Mouse (Mus musculus) hindbrain, embryonic 16.5 days (tissue): Measurements from ENCODE around the gene Ppp1r2. TPM values are rescaled to one million over a fixed set of nuclear protein-coding genes. Genes with fewer than 3 reads are reported as not detected.
"Not testable (repeated sequence)": the region's sequence is repeated elsewhere in the genome, so short reads cannot be mapped to it uniquely, and the experiment has no call there.

Experiments used
- ATAC-seq: fragments of 200-750 bp; cut with Nextera tagmentation; 2 replicates; pipeline ENCODE4 v1.8.0; 2017; ENCODE audit warnings: moderate TSS enrichment, moderate library complexity
- H3K27ac ChIP-seq: fragments of 300-500 bp; sonication (generic); 2 replicates; pipeline ENCODE4 v1.5.1; 2014; ENCODE audit warnings: low read depth, mild to moderate bottlenecking, control low read depth, low read length, moderate library complexity
- H3K27me3 ChIP-seq: fragments of 300-500 bp; sonication (generic); replicated peaks from 2 replicates; pipeline ENCODE4 v1.6.1; 2014; ENCODE audit warnings: low read length; ENCODE audit not compliant: control insufficient read depth, insufficient read depth
- H3K36me3 ChIP-seq: fragments of 300-500 bp; sonication (generic); 2 replicates; pipeline ENCODE4 v1.6.1; 2014; ENCODE audit warnings: mild to moderate bottlenecking, low read length, moderate library complexity, mixed read lengths; ENCODE audit not compliant: control insufficient read depth, insufficient read depth
- H3K4me1 ChIP-seq: fragments of 300-500 bp; sonication (generic); 2 replicates; pipeline ENCODE4 v1.6.1; 2014; ENCODE audit warnings: low read depth, low read length; ENCODE audit not compliant: control insufficient read depth, insufficient read depth
- H3K4me2 ChIP-seq: fragments of 300-500 bp; sonication (generic); 2 replicates; pipeline ENCODE4 v1.6.1; 2014; ENCODE audit warnings: mild to moderate bottlenecking, low read length, control low read depth, moderate library complexity
- H3K4me3 ChIP-seq: fragments of 300-500 bp; sonication (generic); 2 replicates; pipeline ENCODE4 v1.5.1; 2014; ENCODE audit warnings: mild to moderate bottlenecking, low read length, control low read depth, moderate library complexity
- H3K9ac ChIP-seq: fragments of 300-500 bp; sonication (generic); 2 replicates; pipeline ENCODE4 v1.6.1; 2014; ENCODE audit warnings: low read depth, mild to moderate bottlenecking, control low read depth, low read length, moderate library complexity
- H3K9me3 ChIP-seq: fragments of 300-500 bp; sonication (generic); 2 replicates; pipeline ENCODE4 v1.6.1; 2014; ENCODE audit warnings: mild to moderate bottlenecking, low read length, moderate library complexity; ENCODE audit not compliant: control insufficient read depth
- WGBS: fragments of 180-500 bp; shearing (Covaris S2); extraction: QIAGEN DNeasy Blood & Tissue Kit; methylation state at CpG from one replicate; pipeline ENCODE4 v1.1.7; 2014; 5-methylcytosine and 5-hydroxymethylcytosine counted together
- polyA plus RNA-seq: library from polyadenylated mRNA; unstranded; fragments of >200 nt; fragmentation: Nextera tagmentation; extraction: Ambion mirVana; gene quantifications from 2 replicates; pipeline ENCODE4 v1.2.1, GENCODE M21; 2015

Gene Ppp1r2
- 95.0 and 95.9 TPM in 2 replicates for polyA plus RNA-seq

- H3K4me1 ChIP-seq, result peaks cover 22% of the 10 kb centered on the region
- peak within 1 kb of the TSS; percentile 75 for H3K4me2 ChIP-seq
- WGBS, result under 1% methylated on average over 53 of the region's 83 CpGs
- H3K9ac ChIP-seq, result peak within 1 kb of the TSS; percentile 94
- no peaks in the 10 kb centered on the region for H3K36me3 ChIP-seq
- H3K27me3 ChIP-seq, result no peaks in the 10 kb centered on the region
- no peaks in the 10 kb centered on the region for H3K9me3 ChIP-seq
- ATAC-seq, result peak; percentile 97
- peak within 1 kb of the TSS; percentile 89 for H3K4me3 ChIP-seq
- H3K27ac ChIP-seq, result peak within 1 kb of the TSS; percentile 88
Measured at GRCm38 (mm10) chr16:31274674-31275460, at the start of gene Ppp1r2. TSS of gene Ppp1r2 (minus strand) at chr16:31275277.

DNA sequence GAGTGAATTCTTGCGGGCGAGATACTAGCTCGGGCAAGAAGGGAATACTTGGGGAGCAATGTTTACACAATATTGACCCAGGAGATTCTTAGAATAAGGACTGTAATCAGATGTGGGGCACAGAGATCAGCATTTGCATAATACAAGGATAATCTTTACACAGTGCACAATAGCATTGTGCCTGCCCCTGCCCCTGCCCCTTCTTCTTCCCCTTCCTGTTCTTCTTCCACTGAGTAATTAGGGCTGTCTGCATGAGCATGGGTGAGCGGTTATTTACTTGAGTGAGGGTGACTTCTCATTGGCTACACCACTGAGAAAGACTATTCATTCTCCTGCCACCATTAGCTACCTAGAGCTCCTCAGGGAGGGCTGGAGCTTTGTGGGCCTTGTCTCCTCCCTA lies 46.4 kb upstream of the Ppp1r2 start:
- H3K27ac ChIP-seq, result no peak overlapping the region
- no peaks in the 10 kb centered on the region for H3K9me3 ChIP-seq
- H3K9ac ChIP-seq, result no peak overlapping the region
- no peak for ATAC-seq
- H3K36me3 ChIP-seq, result no peaks in the 10 kb centered on the region
- H3K4me2 ChIP-seq, result no peak overlapping the region
- H3K27me3 ChIP-seq, result no peaks in the 10 kb centered on the region
- no peaks in the 10 kb centered on the region for H3K4me1 ChIP-seq
- 62% methylated on average over 4 of the region's 4 CpGs for WGBS
- no peak overlapping the region for H3K4me3 ChIP-seq

- H3K36me3 ChIP-seq, result no peaks in the 10 kb centered on the region
- H3K9me3 ChIP-seq, result no peaks in the 10 kb centered on the region
- H3K9ac ChIP-seq, result no peak overlapping the region
- no peak overlapping the region for H3K4me2 ChIP-seq
- WGBS, result 82% methylated on average over 7 of the region's 7 CpGs
- H3K27ac ChIP-seq, result no peak overlapping the region
- no peak for ATAC-seq
- H3K27me3 ChIP-seq, result no peaks in the 10 kb centered on the region
- H3K4me3 ChIP-seq, result no peak overlapping the region
- H3K4me1 ChIP-seq, result no peaks in the 10 kb centered on the region
Measured at GRCm38 (mm10) chr16:31320954-31321353, 45.9 kb upstream of the Ppp1r2 start.

DNA sequence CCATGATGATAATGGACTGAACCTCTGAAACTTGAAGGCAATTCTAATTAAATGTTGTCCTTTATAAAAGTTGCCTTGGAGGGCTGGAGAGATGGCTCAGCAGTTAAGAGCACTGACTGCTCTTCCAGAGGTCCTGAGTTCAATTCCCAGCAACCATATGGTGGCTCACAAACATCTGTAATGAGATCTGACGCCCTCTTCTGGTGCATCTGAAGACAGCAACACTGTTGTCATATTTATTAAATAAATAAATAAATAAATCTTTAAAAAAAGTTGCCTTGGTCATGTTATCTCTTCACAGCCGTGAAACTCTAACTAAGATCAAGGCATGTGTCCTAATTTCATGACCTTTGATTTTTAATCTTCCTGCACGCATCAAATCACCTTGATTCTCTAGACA lies 44.6 kb upstream of the Ppp1r2 start:
- 81% methylated on average over 3 of the region's 3 CpGs for WGBS
- H3K4me3 ChIP-seq, H3K4me2 ChIP-seq, H3K4me1 ChIP-seq, H3K36me3 ChIP-seq, H3K9me3 ChIP-seq, ATAC-seq, H3K9ac ChIP-seq, H3K27me3 ChIP-seq, H3K27ac ChIP-seq: not testable (repeated sequence)

DNA sequence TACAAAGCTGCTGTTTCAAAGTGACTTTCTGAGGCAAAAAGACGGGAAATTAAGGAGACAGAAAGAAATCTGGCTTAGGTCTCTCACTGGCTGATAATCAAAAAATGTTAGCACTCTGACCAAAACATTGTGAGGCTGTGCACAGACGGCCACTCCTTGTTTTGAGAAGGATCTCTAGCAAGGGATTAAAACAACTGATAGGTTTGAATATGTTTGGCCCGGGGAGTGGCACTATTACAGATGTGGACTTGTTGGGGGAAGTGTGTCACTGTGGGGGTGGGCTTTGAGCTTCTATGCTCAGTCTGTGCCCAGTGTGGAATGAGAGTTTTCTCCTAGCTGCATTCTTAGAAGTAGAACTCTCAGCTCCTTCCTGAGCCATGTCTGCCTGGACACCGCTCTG lies 44.2 kb upstream of the Ppp1r2 start:
- H3K27me3 ChIP-seq, result no peaks in the 10 kb centered on the region
- no peaks in the 10 kb centered on the region for H3K36me3 ChIP-seq
- H3K4me1 ChIP-seq, result no peaks in the 10 kb centered on the region; the same call in 1 of the 2 replicates
- no peak overlapping the region for H3K9ac ChIP-seq
- H3K4me3 ChIP-seq, result no peak overlapping the region
- 74% methylated on average over 4 of the region's 4 CpGs for WGBS
- H3K27ac ChIP-seq, result no peak overlapping the region
- no peak overlapping the region for H3K4me2 ChIP-seq
- ATAC-seq, result no peak
- no peaks in the 10 kb centered on the region for H3K9me3 ChIP-seq

DNA sequence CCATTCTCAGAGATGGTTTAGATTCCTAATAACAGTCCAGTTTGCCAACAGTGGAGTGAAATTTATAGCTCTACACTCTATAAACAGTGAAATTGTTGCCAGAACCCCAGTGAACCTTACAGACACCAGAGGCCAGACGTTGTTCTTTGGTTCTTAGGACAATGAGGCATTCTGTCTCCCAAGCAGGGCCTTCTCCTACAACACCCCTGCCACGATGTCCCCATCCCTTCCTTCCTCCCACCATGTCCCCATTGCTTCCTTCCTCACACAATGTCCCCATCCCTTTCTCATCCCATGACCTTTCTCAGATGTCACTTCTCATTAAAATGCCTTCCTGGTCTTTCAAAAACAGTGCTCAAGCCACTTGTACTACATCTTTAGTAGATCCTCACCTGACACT lies 43.3 kb upstream of the Ppp1r2 start:
- Histone ChIP-seq H3K9me3 (no peaks in the 10 kb centered on the region), H3K36me3 (no peaks in the 10 kb centered on the region), H3K27ac (no peak overlapping the region), H3K9ac (no peak overlapping the region), H3K27me3 (no peaks in the 10 kb centered on the region), H3K4me3 (no peak overlapping the region), H3K4me2 (no peak overlapping the region), H3K4me1 (no peaks in the 10 kb centered on the region; the same call in 1 of the 2 replicates)
- WGBS, result 83% methylated on average over 2 of the region's 2 CpGs
- no peak for ATAC-seq

DNA sequence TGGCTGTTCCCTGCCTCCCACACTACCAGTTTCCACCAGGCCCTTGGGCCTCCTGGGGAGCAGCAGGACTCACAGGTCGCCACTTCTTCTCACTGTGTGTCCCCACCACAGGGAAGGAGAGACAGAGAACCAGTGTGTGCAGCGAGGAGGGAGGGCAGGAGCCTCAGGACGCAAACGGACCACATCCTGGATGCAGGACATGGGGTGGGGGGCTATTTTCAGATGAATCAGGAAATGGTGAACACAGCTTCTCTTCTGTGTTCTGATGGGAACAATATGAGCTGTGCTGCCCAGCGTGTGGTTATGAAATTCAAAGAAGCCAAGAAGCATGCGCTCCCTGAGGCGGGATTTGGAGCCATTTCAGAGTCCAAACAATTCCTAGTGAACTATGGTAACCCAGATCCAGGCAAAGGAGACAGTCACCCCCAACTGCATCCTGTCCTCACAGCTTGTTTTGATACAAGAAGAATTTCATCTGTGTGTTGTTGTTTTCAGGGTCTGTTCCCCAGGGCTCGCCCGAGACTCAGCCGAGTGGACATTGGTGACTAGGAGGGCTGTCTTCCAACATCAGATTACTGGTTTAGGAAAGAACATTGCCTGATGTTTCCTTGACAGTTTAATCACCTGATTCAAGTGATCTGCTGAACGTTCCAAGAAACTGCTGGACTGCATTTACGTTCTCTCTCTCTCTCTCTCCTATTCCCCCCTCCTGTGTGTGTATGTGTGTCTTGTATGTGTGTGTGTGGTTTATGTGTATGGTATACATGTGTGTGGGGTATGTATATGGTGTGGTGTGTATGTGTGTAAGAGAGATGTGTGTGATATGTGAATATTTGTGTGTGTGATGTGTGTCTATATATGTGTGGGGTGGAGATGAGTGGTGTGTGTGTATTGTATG lies 41.4 kb upstream of the Ppp1r2 start:
- H3K9me3 ChIP-seq, result not testable (repeated sequence)
- 54% methylated on average over 12 of the region's 12 CpGs for WGBS

GRCm38 (mm10) chr16:31315294-31315693 lies 40.2 kb upstream of the Ppp1r2 start:
- Histone ChIP-seq H3K4me3 (no peak overlapping the region), H3K27me3 (no peaks in the 10 kb centered on the region), H3K4me2 (no peak overlapping the region), H3K9ac (no peak overlapping the region), H3K27ac (peak overlapping the region; percentile 21; the same call in 1 of the 2 replicates), H3K4me1 (no peaks in the 10 kb centered on the region; the same call in 1 of the 2 replicates), H3K36me3 (no peaks in the 10 kb centered on the region), H3K9me3 (no peaks in the 10 kb centered on the region)
- WGBS, result 60% methylated on average over 4 of the region's 4 CpGs
- no peak for ATAC-seq

More for the DNA sequence above, 41.4 kb upstream of the Ppp1r2 start:
- H3K4me2 ChIP-seq, H3K36me3 ChIP-seq, H3K27me3 ChIP-seq, H3K9ac ChIP-seq, H3K4me3 ChIP-seq, H3K4me1 ChIP-seq, ATAC-seq: not testable (repeated sequence)
- peak overlapping the region; percentile 39; the same call in 1 of the 2 replicates for H3K27ac ChIP-seq
